Comparison of ENCODE assay signal across 24 mouse cellular contexts in genomic region chr12:69698352-69698751, GRCm38 (mm10). TPM values are rescaled to one million over a fixed set of nuclear protein-coding genes. Genes with fewer than 3 reads are reported as not detected.
DNase-seq lines count a peak whose midpoint lies in the region; ATAC-seq lines count a peak whose summit lies in the region.
"Had no signal": no experiment of that assay in that cellular context is flagged by ENCODE, and none has a peak within 500 bp of the region (broad histone marks: within the 10 kb centered on the region; RNA-seq: fewer than 3 reads in every experiment).

No protein-coding gene starts in this region.

- ATAC-seq in embryonic facial prominence, embryonic 14.5 days (ENCODE audit: low read depth), result peak; percentile 65; the same call in 1 of the 2 replicates
- peak; percentile 73; the same call in 1 of the 2 replicates for ATAC-seq in embryonic facial prominence, embryonic 15.5 days (ENCODE audit: insufficient number of reproducible peaks, low FRiP score, low TSS enrichment, low read depth)
- ATAC-seq in limb, embryonic 15.5 days (ENCODE audit: insufficient number of reproducible peaks, low FRiP score, low TSS enrichment, low read depth), result peak; percentile 72; the same call in 1 of the 2 replicates
- no peak for ATAC-seq in intestine, embryonic 15.5 days
- ATAC-seq: CD4-positive, CD25-positive, alpha-beta regulatory T cell, adult 4 months; forebrain, embryonic 13.5 days; forebrain, embryonic 15.5 days; forebrain, postnatal 0 days had no signal

- H3K36me3 ChIP-seq in embryonic facial prominence, embryonic 14.5 days (ENCODE audit: control insufficient read depth, insufficient read depth, low read length), result peaks cover 28% of the 10 kb centered on the region; the same call in 1 of the 2 replicates
- peaks cover 39% of the 10 kb centered on the region for H3K36me3 ChIP-seq in embryonic facial prominence, embryonic 10.5 days (replicated peaks)
- H3K36me3 ChIP-seq in embryonic facial prominence, embryonic 15.5 days, result 0 out of 2 replicates have a peak, but pooled peaks cover 17% of the 10 kb centered on the region
- H3K36me3 ChIP-seq in limb, embryonic 15.5 days, result peaks cover 11% of the 10 kb centered on the region; the same call in 1 of the 2 replicates
- H3K36me3 ChIP-seq in intestine, embryonic 15.5 days, result no peaks in the 10 kb centered on the region
- H3K36me3 ChIP-seq: embryonic facial prominence, embryonic 12.5 days; forebrain, embryonic 15.5 days had no signal

- H3K4me2 ChIP-seq in embryonic facial prominence, embryonic 14.5 days (ENCODE audit: low read depth, low read length), result no peak overlapping the region
- no peak overlapping the region for H3K4me2 ChIP-seq in embryonic facial prominence, embryonic 15.5 days (replicated peaks)
- no peak overlapping the region for H3K4me2 ChIP-seq in limb, embryonic 15.5 days
- no peak overlapping the region for H3K4me2 ChIP-seq in intestine, embryonic 15.5 days (replicated peaks)
- H3K4me2 ChIP-seq: embryonic facial prominence, embryonic 12.5 days; forebrain, embryonic 13.5 days; forebrain, embryonic 15.5 days had no signal

- H3K9me3 ChIP-seq in embryonic facial prominence, embryonic 14.5 days (ENCODE audit: control insufficient read depth, low read length), result no peaks in the 10 kb centered on the region
- H3K9me3 ChIP-seq in embryonic facial prominence, embryonic 10.5 days, result no peaks in the 10 kb centered on the region
- no peaks in the 10 kb centered on the region for H3K9me3 ChIP-seq in embryonic facial prominence, embryonic 15.5 days (replicated peaks)
- H3K9me3 ChIP-seq in limb, embryonic 15.5 days, result no peaks in the 10 kb centered on the region
- H3K9me3 ChIP-seq in intestine, embryonic 15.5 days, result no peaks in the 10 kb centered on the region
- H3K9me3 ChIP-seq: embryonic facial prominence, embryonic 12.5 days; forebrain, embryonic 13.5 days; forebrain, embryonic 15.5 days; G1E had no signal

- H3K4me1 ChIP-seq in embryonic facial prominence, embryonic 14.5 days (ENCODE audit: control insufficient read depth, insufficient read depth, low read length), result no peaks in the 10 kb centered on the region
- H3K4me1 ChIP-seq in embryonic facial prominence, embryonic 10.5 days, result 0 out of 2 replicates have a peak, but pooled peaks cover 3% of the 10 kb centered on the region
- H3K4me1 ChIP-seq in embryonic facial prominence, embryonic 15.5 days, result no peaks in the 10 kb centered on the region
- H3K4me1 ChIP-seq in limb, embryonic 15.5 days, result no peaks in the 10 kb centered on the region
- no peaks in the 10 kb centered on the region for H3K4me1 ChIP-seq in intestine, embryonic 15.5 days (replicated peaks)
- H3K4me1 ChIP-seq: embryonic facial prominence, embryonic 12.5 days; forebrain, embryonic 13.5 days; forebrain, embryonic 15.5 days had no signal

- 74% methylated on average over 6 of the region's 6 CpGs for WGBS in embryonic facial prominence, embryonic 14.5 days
- WGBS in embryonic facial prominence, embryonic 10.5 days, result 89% methylated on average over 6 of the region's 6 CpGs
- WGBS in embryonic facial prominence, embryonic 15.5 days, result 71% methylated on average over 6 of the region's 6 CpGs
- WGBS in limb, embryonic 15.5 days, result 81% methylated on average over 6 of the region's 6 CpGs
- 86% methylated on average over 6 of the region's 6 CpGs for WGBS in intestine, embryonic 15.5 days

- 0 out of 2 replicates have a peak overlapping the region, but pooled peaks have one; percentile 39 for H3K27ac ChIP-seq in embryonic facial prominence, embryonic 14.5 days (replicated peaks; ENCODE audit: low read depth, low read length)
- no peak overlapping the region for H3K27ac ChIP-seq in embryonic facial prominence, embryonic 10.5 days (replicated peaks)
- no peak overlapping the region for H3K27ac ChIP-seq in embryonic facial prominence, embryonic 15.5 days (replicated peaks)
- no peak overlapping the region for H3K27ac ChIP-seq in limb, embryonic 15.5 days
- H3K27ac ChIP-seq in intestine, embryonic 15.5 days, result no peak overlapping the region
- H3K27ac ChIP-seq: embryonic facial prominence, embryonic 12.5 days; forebrain, embryonic 13.5 days; forebrain, embryonic 15.5 days had no signal

- H3K9ac ChIP-seq in embryonic facial prominence, embryonic 14.5 days (ENCODE audit: low read depth, low read length), result no peak overlapping the region
- no peak overlapping the region for H3K9ac ChIP-seq in embryonic facial prominence, embryonic 15.5 days
- H3K9ac ChIP-seq in limb, embryonic 15.5 days, result no peak overlapping the region
- H3K9ac ChIP-seq in intestine, embryonic 15.5 days, result no peak overlapping the region
- H3K9ac ChIP-seq: embryonic facial prominence, embryonic 12.5 days; forebrain, embryonic 13.5 days; forebrain, embryonic 15.5 days; forebrain, postnatal 0 days had no signal

- no peak overlapping the region for H3K4me3 ChIP-seq in embryonic facial prominence, embryonic 14.5 days (ENCODE audit: low read depth, low read length)
- H3K4me3 ChIP-seq in embryonic facial prominence, embryonic 10.5 days, result no peak overlapping the region
- H3K4me3 ChIP-seq in embryonic facial prominence, embryonic 15.5 days (replicated peaks), result no peak overlapping the region
- H3K4me3 ChIP-seq in limb, embryonic 15.5 days, result no peak overlapping the region
- no peak overlapping the region for H3K4me3 ChIP-seq in intestine, embryonic 15.5 days (replicated peaks)
- H3K4me3 ChIP-seq: embryonic facial prominence, embryonic 12.5 days; forebrain, embryonic 13.5 days; forebrain, embryonic 15.5 days had no signal

- DNase-seq in embryonic facial prominence, embryonic 14.5 days (ENCODE audit: low spot score), result peak; percentile 58
- DNase-seq in embryonic facial prominence, embryonic 10.5 days (ENCODE audit: low spot score), result no peak
- no peak for DNase-seq in lung, postnatal 25 days (ENCODE audit: low spot score)
- DNase-seq: adrenal gland, adult 2 months; adrenal gland, postnatal 10 days; adrenal gland, postnatal 25 days; B cell, adult 2 months; cerebellum, adult 11 months; cerebellum, adult 18-20 months; cerebellum, adult 8-10 months; cerebellum, adult 9-11 months; cerebellum, postnatal 14 days; cerebellum, postnatal 36 days; embryo, embryonic 11 days; forebrain, postnatal 0 days had no signal

- no peaks in the 10 kb centered on the region for H3K27me3 ChIP-seq in embryonic facial prominence, embryonic 14.5 days (replicated peaks; ENCODE audit: control insufficient read depth, insufficient read depth, low read length)
- H3K27me3 ChIP-seq in embryonic facial prominence, embryonic 10.5 days (replicated peaks; ENCODE audit: low read depth, poor library complexity, severe bottlenecking), result no peaks in the 10 kb centered on the region
- no peaks in the 10 kb centered on the region for H3K27me3 ChIP-seq in embryonic facial prominence, embryonic 15.5 days
- no peaks in the 10 kb centered on the region for H3K27me3 ChIP-seq in limb, embryonic 15.5 days
- no peaks in the 10 kb centered on the region for H3K27me3 ChIP-seq in intestine, embryonic 15.5 days (replicated peaks)
- H3K27me3 ChIP-seq: CH12.LX; embryonic facial prominence, embryonic 12.5 days; forebrain, embryonic 13.5 days; forebrain, embryonic 15.5 days had no signal

RNA-seq across cellular contexts. Expression of gene Sos2, which starts 16.7 kb away (rescaled TPM):
- polyA plus RNA-seq in embryonic facial prominence, embryonic 14.5 days (2014; fragmentation: Nextera tagmentation; extraction: Ambion mirVana), result 11.0 and 11.4 TPM in 2 replicates
- polyA plus RNA-seq in embryonic facial prominence, embryonic 10.5 days (2016; fragmentation: Nextera tagmentation; extraction: Ambion mirVana), result 8.6 and 9.7 TPM in 2 replicates
- polyA plus RNA-seq in embryonic facial prominence, embryonic 15.5 days (2015; fragmentation: Nextera tagmentation; extraction: Ambion mirVana), result 10.3 and 10.7 TPM in 2 replicates
- 8.3 and 10.1 TPM in 2 replicates for polyA plus RNA-seq in limb, embryonic 15.5 days (2015; fragmentation: Nextera tagmentation; extraction: Ambion mirVana)
- polyA plus RNA-seq in intestine, embryonic 15.5 days (2015; fragmentation: Nextera tagmentation; extraction: Ambion mirVana), result 8.5 and 8.7 TPM in 2 replicates

RNA-seq across cellular contexts. Expression of gene L2hgdh, which starts 26.3 kb away (rescaled TPM):
- 21.2 and 21.8 TPM in 2 replicates for polyA plus RNA-seq in embryonic facial prominence, embryonic 14.5 days (2014; fragmentation: Nextera tagmentation; extraction: Ambion mirVana)
- polyA plus RNA-seq in embryonic facial prominence, embryonic 10.5 days (2016; fragmentation: Nextera tagmentation; extraction: Ambion mirVana), result 20.5 and 20.9 TPM in 2 replicates
- polyA plus RNA-seq in embryonic facial prominence, embryonic 15.5 days (2015; fragmentation: Nextera tagmentation; extraction: Ambion mirVana), result 17.2 and 17.3 TPM in 2 replicates
- polyA plus RNA-seq in limb, embryonic 15.5 days (2015; fragmentation: Nextera tagmentation; extraction: Ambion mirVana), result 18.0 and 22.7 TPM in 2 replicates
- 20.7 and 21.6 TPM in 2 replicates for polyA plus RNA-seq in intestine, embryonic 15.5 days (2015; fragmentation: Nextera tagmentation; extraction: Ambion mirVana)

RNA-seq across cellular contexts. Expression of gene Atp5s, which starts 26.4 kb away (rescaled TPM):
- 30.4 and 32.0 TPM in 2 replicates for polyA plus RNA-seq in embryonic facial prominence, embryonic 14.5 days (2014; fragmentation: Nextera tagmentation; extraction: Ambion mirVana)
- polyA plus RNA-seq in embryonic facial prominence, embryonic 10.5 days (2016; fragmentation: Nextera tagmentation; extraction: Ambion mirVana), result 23.8 and 24.4 TPM in 2 replicates
- 32.5 and 35.0 TPM in 2 replicates for polyA plus RNA-seq in embryonic facial prominence, embryonic 15.5 days (2015; fragmentation: Nextera tagmentation; extraction: Ambion mirVana)
- polyA plus RNA-seq in limb, embryonic 15.5 days (2015; fragmentation: Nextera tagmentation; extraction: Ambion mirVana), result 28.3 and 28.8 TPM in 2 replicates
- 29.6 and 31.3 TPM in 2 replicates for polyA plus RNA-seq in intestine, embryonic 15.5 days (2015; fragmentation: Nextera tagmentation; extraction: Ambion mirVana)
